Mouse (Mus musculus): ENCODE measurements around the gene Actr2. TPM values are rescaled to one million over a fixed set of nuclear protein-coding genes. Genes with fewer than 3 reads are reported as not detected.

Gene Actr2
- polyA plus RNA-seq, 1 experiment from 2014 or later = 115 TPM

DNA sequence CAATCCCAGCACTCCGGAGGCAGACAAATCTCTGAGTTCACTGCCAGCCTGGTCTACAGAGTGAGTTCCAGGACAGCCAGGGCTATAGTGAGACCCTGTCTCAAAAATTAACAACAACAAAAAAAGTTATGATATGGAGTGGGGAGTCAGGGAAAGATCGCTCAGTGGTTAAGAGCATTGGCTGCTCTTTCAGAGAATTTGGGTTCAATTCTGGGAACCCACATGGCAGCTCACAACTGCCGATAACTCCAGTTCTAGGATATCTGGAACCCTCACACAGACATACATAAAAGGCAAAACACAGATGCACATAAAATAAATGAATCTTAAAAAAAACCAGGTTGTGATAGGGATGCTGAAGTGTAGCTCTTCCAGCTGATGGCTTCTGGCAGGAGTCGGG is 83.7 kb downstream of the Actr2 start:
- WGBS = 95% methylated on average over 4 of the region's 4 CpGs
- H3K36me3 ChIP-seq = peaks cover 13% of the 10 kb centered on the region
- H3K4me3 ChIP-seq (replicated peaks) = no peak overlapping the region
- no peak overlapping the region for H3K27ac ChIP-seq (replicated peaks)
- H3K9ac ChIP-seq = no peak overlapping the region
- H3K4me2 ChIP-seq (replicated peaks) = no peak overlapping the region
- no peak for ATAC-seq (ENCODE audit: insufficient number of reproducible peaks, low FRiP score, low TSS enrichment, low read depth)
- H3K4me1 ChIP-seq = no peaks in the 10 kb centered on the region
- H3K9me3 ChIP-seq (replicated peaks) = no peaks in the 10 kb centered on the region; the same call in 1 of the 2 replicates
- no peaks in the 10 kb centered on the region for H3K27me3 ChIP-seq

DNA sequence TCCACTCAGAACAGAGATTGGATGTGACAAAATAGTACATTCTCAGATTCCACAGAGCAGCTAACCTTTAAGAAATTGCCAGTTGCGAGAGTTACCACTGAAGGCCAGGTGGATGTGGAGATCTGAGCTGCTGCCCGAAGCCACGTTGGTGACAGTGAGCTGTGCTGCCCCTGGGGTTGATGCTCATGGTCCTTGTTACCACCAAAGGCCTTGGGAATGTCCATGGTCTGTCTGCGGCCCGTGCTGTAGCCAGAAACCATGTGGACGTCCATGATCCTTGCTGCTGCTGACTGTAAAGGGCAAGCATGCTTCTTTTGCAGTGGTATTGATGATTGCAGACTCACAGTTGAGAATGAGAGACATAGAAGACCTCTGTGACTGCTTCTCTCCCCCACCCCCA is 84.3 kb downstream of the Actr2 start:
- Histone ChIP-seq H3K9ac (no peak overlapping the region), H3K36me3 (peaks cover 13% of the 10 kb centered on the region), H3K27ac (replicated peaks) (no peak overlapping the region), H3K4me1 (no peaks in the 10 kb centered on the region), H3K9me3 (replicated peaks) (no peaks in the 10 kb centered on the region; the same call in 1 of the 2 replicates), H3K27me3 (no peaks in the 10 kb centered on the region), H3K4me2 (replicated peaks) (no peak overlapping the region), H3K4me3 (replicated peaks) (no peak overlapping the region)
- 88% methylated on average over 6 of the region's 6 CpGs for WGBS
- ATAC-seq (ENCODE audit: insufficient number of reproducible peaks, low FRiP score, low TSS enrichment, low read depth) = no peak

DNA sequence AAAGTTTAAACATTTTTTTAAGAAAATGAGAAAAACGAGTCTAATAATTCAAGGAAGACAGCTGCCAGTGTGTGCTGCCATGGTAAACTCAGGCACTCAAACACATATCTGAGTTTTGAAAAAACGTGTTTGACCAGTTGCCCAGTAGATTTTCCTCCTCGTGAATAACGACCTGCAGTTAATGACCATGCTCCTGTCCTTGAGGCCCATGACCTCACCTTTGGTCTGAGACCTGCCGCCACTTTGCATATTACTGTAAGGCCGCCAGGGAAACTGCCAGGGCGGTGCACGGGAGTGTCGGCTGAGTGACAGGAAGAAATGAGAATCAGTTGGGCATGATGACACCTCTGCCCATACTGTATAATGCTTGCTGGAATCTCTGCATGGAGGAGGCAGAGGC is 85.0 kb downstream of the Actr2 start:
- Histone ChIP-seq H3K4me3 (replicated peaks) (no peak overlapping the region), H3K9me3 (replicated peaks) (no peaks in the 10 kb centered on the region; the same call in 1 of the 2 replicates), H3K27me3 (no peaks in the 10 kb centered on the region), H3K9ac (no peak overlapping the region), H3K4me1 (no peaks in the 10 kb centered on the region), H3K4me2 (replicated peaks) (no peak overlapping the region), H3K36me3 (peaks cover 13% of the 10 kb centered on the region), H3K27ac (replicated peaks) (no peak overlapping the region)
- WGBS = 76% methylated on average over 9 of the region's 9 CpGs
- ATAC-seq (ENCODE audit: insufficient number of reproducible peaks, low FRiP score, low TSS enrichment, low read depth) = no peak

DNA sequence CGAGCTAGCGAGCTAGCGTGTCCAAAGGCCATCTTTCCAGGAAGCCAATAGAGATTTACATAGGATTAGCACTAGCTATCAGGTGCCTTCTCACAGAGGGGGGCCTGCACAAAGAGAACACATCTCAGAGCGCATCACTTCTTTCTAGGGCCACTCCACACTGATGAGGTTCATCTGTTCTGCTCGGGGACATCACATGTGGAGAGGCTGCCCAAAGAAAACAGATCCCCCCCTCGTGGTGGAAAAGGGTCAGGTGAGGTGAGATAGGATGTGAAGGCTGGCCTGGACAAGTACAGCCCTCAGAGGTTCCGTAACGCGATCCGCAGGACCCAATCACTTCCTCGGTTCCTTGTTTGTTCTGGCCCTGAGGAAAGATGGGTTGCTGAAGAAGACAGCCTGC is 86.8 kb downstream of the Actr2 start:
- Histone ChIP-seq H3K4me3 (replicated peaks) (no peak overlapping the region), H3K36me3 (peaks cover 24% of the 10 kb centered on the region), H3K27ac (replicated peaks) (no peak overlapping the region), H3K9me3 (replicated peaks) (peaks cover 9% of the 10 kb centered on the region), H3K27me3 (no peaks in the 10 kb centered on the region), H3K4me2 (replicated peaks) (no peak overlapping the region), H3K9ac (no peak overlapping the region), H3K4me1 (no peaks in the 10 kb centered on the region)
- no peak for ATAC-seq (ENCODE audit: insufficient number of reproducible peaks, low FRiP score, low TSS enrichment, low read depth)
- WGBS = 45% methylated on average over 11 of the region's 11 CpGs

DNA sequence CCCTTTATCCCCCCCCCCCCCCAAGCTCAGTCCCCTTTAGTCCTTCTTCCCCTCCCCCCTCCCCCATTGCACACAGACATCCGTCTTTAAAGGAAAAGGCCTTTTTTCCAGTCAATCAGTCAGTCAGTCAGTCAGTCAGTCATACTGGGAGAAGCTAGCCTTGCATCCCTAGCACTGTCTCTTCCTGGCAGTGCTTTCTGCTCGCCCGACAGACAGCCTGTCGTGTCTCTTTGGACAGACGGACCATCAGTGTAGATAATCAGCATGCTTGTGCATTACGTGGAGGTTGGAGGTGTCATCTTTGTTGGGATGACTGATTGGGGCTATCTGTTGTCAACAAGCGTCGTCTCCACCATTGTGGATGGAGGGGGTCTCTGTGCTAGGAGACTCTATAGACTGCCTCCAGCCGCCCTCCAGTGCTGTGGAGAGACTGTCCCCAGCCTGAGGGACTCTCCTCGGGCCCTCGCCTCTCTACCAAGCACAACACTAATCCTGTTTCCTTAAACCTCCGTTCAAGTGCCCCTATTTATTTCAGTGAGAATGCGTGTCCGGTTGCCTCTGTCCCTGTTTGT is 89.7 kb downstream of the Actr2 start:
- H3K4me3 ChIP-seq (replicated peaks) = no peak overlapping the region
- H3K27ac ChIP-seq (replicated peaks) = no peak overlapping the region
- WGBS = 88% methylated on average over 14 of the region's 14 CpGs
- H3K4me2 ChIP-seq (replicated peaks) = no peak overlapping the region
- peaks cover 36% of the 10 kb centered on the region for H3K9me3 ChIP-seq (replicated peaks)
- no peaks in the 10 kb centered on the region for H3K27me3 ChIP-seq
- no peak overlapping the region for H3K9ac ChIP-seq
- no peak for ATAC-seq (ENCODE audit: insufficient number of reproducible peaks, low FRiP score, low TSS enrichment, low read depth)
- no peaks in the 10 kb centered on the region for H3K4me1 ChIP-seq
- H3K36me3 ChIP-seq = peaks cover 53% of the 10 kb centered on the region

DNA sequence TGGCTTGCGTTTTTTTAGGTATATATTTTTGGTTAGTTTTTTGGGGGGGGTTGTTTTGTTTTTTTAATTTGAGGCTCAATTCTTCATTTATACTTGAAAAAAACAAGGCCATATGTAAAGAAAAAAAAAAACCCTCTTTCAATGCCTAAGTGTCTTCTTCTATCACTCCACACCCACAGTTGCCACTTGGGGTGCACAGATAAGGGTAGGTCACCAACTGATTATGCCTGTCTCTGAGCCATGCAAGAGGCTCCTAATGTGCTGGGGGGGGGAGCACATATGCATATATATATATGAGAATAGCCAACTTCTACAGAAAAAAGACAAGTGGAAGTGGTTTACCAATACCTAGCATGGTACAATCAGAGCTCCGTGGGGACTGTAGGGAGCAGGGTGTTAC is 90.3 kb downstream of the Actr2 start:
- Histone ChIP-seq H3K4me3 (replicated peaks) (no peak overlapping the region), H3K9me3 (replicated peaks) (peaks cover 36% of the 10 kb centered on the region), H3K4me1 (no peaks in the 10 kb centered on the region), H3K4me2 (replicated peaks) (no peak overlapping the region), H3K9ac (no peak overlapping the region), H3K27me3 (no peaks in the 10 kb centered on the region), H3K27ac (replicated peaks) (no peak overlapping the region), H3K36me3 (peaks cover 58% of the 10 kb centered on the region)
- no peak for ATAC-seq (ENCODE audit: insufficient number of reproducible peaks, low FRiP score, low TSS enrichment, low read depth)
- WGBS = 93% methylated on average over 2 of the region's 2 CpGs

DNA sequence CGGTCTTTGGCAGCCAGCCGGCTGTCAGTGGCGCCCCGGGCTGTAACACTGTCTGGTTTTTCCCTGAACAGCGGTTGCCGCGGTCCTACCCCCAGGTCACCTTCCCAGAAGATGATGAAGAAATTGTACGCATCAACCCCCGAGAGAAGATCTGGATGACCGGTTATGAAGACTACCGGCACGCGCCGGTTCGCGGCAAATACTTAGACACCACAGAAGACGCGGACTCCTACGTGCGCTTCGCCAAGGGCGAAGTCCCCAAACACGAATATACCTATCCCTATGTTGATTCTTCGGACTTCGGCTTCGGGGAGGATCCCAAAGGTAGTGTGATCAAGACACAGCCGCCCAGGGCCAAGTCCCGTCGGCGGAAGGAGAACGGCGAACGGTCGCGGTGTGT is 92.0 kb downstream of the Actr2 start:
- no peak overlapping the region for H3K4me2 ChIP-seq (replicated peaks)
- no peak overlapping the region for H3K9ac ChIP-seq
- H3K4me1 ChIP-seq = no peaks in the 10 kb centered on the region
- H3K36me3 ChIP-seq = peaks cover 65% of the 10 kb centered on the region
- 97% methylated on average over 35 of the region's 35 CpGs for WGBS
- no peaks in the 10 kb centered on the region for H3K27me3 ChIP-seq
- peaks cover 36% of the 10 kb centered on the region for H3K9me3 ChIP-seq (replicated peaks)
- no peak overlapping the region for H3K4me3 ChIP-seq (replicated peaks)
- ATAC-seq (ENCODE audit: insufficient number of reproducible peaks, low FRiP score, low TSS enrichment, low read depth) = no peak
- H3K27ac ChIP-seq (replicated peaks) = no peak overlapping the region

DNA sequence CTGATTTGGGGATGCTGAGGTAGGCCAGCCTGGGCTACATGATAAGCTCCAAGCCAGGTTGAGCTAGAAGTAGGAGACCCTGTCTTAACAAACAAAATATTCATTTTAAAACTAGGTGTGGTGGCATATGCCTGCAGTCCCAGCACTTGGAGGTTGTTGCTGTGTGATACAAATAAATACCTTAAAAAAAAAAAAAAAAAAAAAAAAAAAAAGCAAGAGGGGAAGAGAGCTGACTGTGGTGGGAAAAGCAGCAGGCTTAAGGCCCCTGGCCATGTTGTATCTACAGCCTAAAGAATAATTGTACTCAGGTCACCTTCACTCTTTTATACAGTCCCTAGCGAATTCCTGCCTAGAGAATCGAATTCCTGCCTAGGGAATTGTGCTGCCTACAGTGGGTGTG is 93.8 kb downstream of the Actr2 start:
- H3K9me3 ChIP-seq (replicated peaks) = peaks cover 36% of the 10 kb centered on the region
- no peak overlapping the region for H3K4me3 ChIP-seq (replicated peaks)
- peaks cover 75% of the 10 kb centered on the region for H3K36me3 ChIP-seq
- H3K9ac ChIP-seq = no peak overlapping the region
- H3K4me2 ChIP-seq (replicated peaks) = no peak overlapping the region
- no peak for ATAC-seq (ENCODE audit: insufficient number of reproducible peaks, low FRiP score, low TSS enrichment, low read depth)
- H3K27ac ChIP-seq (replicated peaks) = no peak overlapping the region
- no peaks in the 10 kb centered on the region for H3K4me1 ChIP-seq
- WGBS = 98% methylated on average over 2 of the region's 2 CpGs
- no peaks in the 10 kb centered on the region for H3K27me3 ChIP-seq

DNA sequence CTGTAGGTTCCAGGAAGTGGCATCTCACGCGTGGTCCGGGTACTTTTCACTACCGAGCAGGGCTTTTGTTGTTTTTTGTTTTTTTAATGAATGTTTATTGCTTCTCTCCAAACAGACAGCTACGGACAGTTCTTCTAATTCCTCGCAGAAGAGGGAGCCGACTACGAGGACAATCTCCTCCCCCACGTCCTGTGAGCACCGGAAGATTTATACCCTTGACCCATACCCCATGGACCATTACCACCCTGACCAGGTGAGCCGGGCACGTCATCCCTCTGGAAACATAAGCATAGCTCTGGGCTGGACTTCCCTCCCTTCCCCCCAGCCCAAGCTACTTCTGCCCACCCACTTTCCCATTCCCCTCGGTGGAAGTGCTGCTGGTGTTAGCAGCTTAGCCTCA is 94.8 kb downstream of the Actr2 start:
- no peaks in the 10 kb centered on the region for H3K4me1 ChIP-seq
- peaks cover 36% of the 10 kb centered on the region for H3K9me3 ChIP-seq (replicated peaks)
- ATAC-seq (ENCODE audit: insufficient number of reproducible peaks, low FRiP score, low TSS enrichment, low read depth) = no peak
- H3K27ac ChIP-seq (replicated peaks) = no peak overlapping the region
- no peak overlapping the region for H3K4me2 ChIP-seq (replicated peaks)
- 95% methylated on average over 13 of the region's 13 CpGs for WGBS
- no peak overlapping the region for H3K4me3 ChIP-seq (replicated peaks)
- no peaks in the 10 kb centered on the region for H3K27me3 ChIP-seq
- H3K9ac ChIP-seq = no peak overlapping the region
- H3K36me3 ChIP-seq = peaks cover 78% of the 10 kb centered on the region

DNA sequence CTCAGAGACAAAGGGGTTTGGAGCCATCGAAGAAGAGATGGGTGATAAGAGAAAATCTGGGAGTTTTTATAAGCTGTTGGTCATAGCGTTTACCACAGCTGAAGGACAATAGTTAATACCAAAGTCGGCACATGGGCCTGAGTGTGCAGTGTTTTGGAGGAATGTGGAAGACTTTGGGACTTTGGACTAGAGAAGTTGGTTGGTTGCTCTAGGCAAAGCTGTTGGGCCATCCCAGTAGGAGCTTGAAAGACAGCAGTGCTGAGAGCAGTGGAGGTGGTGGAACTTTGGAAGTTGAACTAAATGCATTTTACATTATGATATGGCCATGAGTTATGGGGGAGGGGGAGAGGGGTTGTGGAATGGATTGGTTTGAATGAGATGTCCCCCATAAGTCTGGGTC is 99.3 kb downstream of the Actr2 start:
- H3K36me3 ChIP-seq = peaks cover 70% of the 10 kb centered on the region
- H3K4me2 ChIP-seq (replicated peaks) = no peak overlapping the region
- no peaks in the 10 kb centered on the region for H3K4me1 ChIP-seq
- no peak overlapping the region for H3K9ac ChIP-seq
- no peak for ATAC-seq (ENCODE audit: insufficient number of reproducible peaks, low FRiP score, low TSS enrichment, low read depth)
- WGBS = 95% methylated on average over 3 of the region's 3 CpGs
- no peak overlapping the region for H3K27ac ChIP-seq (replicated peaks)
- H3K9me3 ChIP-seq (replicated peaks) = peaks cover 4% of the 10 kb centered on the region; the same call in 1 of the 2 replicates
- no peaks in the 10 kb centered on the region for H3K27me3 ChIP-seq
- no peak overlapping the region for H3K4me3 ChIP-seq (replicated peaks)
